Mouse (Mus musculus) 416B (cell line): ENCODE measurements around the gene Nfic.

ENCODE experiments used
- DNase-seq: peaks from one replicate; pipeline ENCODE4 v3.0.0; 2011; ENCODE audit warnings: low read depth

Gene Nfic

DNA sequence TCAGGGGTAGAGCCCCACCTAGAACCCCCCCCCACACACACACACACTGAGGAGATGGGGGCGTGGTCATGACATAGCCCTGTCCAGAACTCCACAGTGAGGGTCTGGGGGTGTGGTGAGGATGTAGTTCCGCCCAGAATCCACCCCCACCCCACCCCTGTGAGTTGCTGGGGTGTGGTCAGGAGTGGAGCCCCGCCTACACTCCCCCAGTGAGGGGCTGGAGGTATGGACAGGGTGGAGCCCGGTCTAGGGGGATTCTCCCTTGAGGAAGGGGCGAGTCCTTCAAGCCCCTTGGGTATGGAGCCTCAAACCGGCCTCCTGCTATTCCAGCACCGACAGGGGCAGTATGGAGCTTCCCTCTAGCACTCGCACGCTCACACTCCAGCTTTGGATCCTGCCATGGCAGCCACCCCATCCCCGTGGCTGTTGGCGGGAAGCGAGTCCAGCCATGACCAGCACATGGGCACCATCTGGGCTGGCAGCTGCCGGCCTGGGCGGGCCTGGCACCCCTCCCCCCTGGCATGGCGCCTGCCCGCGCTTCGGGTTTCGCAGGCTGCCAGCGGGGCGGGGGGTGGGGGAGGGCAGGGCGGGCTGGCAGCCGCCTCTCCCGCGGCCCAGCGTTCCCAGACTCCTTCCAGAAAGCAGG lies 38.7 kb downstream of the Nfic start:
- DNase-seq, result no peak

- DNase-seq, result no peak
These were observed 39.7 kb downstream of the Nfic start for GRCm38 (mm10) chr10:81415549-81416310.

GRCm38 (mm10) chr10:81415146-81415545 lies 40.3 kb downstream of the Nfic start:
- DNase-seq, result no peak

DNA sequence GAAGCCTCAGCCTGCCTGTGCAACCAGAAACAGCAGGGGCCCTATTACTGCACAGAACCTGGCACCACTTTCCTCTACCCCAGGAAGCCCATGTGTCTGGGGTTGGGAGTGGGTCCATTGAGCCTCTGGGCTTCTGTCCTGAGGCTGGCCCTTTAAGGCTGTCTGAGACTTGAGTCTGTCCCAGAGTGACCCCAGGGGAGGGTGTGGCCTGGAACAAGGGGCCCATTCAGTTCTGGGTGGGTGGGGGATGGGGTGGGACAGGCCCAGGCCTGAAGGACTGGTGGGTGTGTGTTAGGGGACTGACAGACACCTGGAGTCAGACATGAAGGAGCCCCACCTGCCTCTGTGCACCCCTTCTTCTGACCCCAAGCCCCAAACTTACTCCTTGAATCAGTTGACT lies 40.8 kb downstream of the Nfic start:
- DNase-seq, result no peak

- DNase-seq, result no peak
These were observed 41.8 kb downstream of the Nfic start for GRCm38 (mm10) chr10:81413310-81414261.

GRCm38 (mm10) chr10:81412586-81413309 lies 42.7 kb downstream of the Nfic start:
- no peak for DNase-seq

DNA sequence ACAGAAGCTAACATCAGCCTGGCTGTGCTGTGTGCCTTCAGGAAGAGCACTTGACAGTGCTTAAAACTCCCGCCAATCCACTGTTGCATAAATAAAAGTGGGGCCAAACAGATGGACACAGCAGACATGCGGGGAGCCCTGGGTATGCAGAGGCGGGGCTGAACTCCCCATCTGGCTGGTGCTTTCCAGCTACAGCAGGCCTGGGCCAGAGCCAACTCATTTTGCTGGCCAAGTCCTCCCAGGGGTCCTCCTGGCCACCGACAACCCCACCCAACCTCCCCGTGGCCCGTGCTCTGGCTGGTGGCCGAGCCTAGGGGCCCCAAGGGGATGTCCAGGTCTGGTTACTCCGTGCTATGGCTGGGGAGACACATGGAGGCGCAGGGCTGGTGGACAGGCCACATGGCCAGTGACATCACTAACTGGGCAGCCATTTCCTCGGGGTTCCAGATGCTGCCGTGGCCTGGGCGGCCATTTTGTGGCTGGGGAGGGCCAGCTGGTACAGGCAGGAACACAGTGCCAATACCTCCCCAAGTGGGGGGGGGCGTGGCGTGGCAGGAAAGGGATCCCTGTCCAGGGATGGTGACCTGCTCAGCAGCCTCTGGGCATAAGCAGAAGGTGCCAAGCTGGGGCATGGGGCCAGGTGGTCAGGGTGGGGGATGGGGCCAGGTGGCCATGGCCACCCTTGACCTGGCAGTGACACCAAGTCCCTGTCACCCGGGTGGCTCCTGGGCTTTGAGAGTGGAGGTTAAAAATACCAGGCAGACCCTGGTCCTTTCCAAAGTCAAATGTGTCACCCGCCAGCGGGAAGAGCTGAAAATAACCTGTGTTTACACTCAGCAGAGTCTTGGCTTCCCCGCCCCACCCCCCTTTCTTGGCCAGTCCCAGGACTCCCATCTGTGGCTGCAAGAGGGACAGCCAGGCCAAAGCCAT lies 43.7 kb downstream of the Nfic start:
- no peak for DNase-seq

DNA sequence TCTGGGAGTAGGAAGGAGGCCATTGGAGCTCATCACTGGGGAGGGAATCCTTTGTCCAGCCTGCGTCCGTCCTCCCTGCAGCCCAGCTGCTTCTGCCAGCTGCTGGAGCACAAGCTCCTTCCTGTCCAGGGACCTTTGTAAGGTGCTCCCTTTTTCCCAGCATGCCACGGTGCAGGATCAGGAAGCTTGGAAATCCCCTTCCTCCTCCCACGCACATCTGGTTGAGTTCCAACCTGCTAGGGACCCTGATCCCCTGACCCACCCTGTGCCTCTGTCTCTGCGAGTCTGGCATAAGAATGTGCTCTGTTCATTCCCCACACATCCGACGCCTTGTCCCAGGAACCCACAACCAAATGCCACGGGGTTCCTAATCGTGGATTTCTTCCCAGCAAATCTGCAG lies 44.5 kb downstream of the Nfic start:
- no peak for DNase-seq

- DNase-seq, result peak; percentile 60
These were observed 45.1 kb downstream of the Nfic start for GRCm38 (mm10) chr10:81410350-81410749.

- DNase-seq, result no peak
These were observed 46.1 kb downstream of the Nfic start for GRCm38 (mm10) chr10:81409330-81409729.

- peak; percentile 95 for DNase-seq
These were observed 46.6 kb downstream of the Nfic start for GRCm38 (mm10) chr10:81408871-81409291.

GRCm38 (mm10) chr10:81408424-81408729 lies 47.1 kb downstream of the Nfic start:
- DNase-seq, result no peak

- DNase-seq, result peak; percentile 99
These were observed 47.7 kb downstream of the Nfic start for GRCm38 (mm10) chr10:81407539-81408423.

DNA sequence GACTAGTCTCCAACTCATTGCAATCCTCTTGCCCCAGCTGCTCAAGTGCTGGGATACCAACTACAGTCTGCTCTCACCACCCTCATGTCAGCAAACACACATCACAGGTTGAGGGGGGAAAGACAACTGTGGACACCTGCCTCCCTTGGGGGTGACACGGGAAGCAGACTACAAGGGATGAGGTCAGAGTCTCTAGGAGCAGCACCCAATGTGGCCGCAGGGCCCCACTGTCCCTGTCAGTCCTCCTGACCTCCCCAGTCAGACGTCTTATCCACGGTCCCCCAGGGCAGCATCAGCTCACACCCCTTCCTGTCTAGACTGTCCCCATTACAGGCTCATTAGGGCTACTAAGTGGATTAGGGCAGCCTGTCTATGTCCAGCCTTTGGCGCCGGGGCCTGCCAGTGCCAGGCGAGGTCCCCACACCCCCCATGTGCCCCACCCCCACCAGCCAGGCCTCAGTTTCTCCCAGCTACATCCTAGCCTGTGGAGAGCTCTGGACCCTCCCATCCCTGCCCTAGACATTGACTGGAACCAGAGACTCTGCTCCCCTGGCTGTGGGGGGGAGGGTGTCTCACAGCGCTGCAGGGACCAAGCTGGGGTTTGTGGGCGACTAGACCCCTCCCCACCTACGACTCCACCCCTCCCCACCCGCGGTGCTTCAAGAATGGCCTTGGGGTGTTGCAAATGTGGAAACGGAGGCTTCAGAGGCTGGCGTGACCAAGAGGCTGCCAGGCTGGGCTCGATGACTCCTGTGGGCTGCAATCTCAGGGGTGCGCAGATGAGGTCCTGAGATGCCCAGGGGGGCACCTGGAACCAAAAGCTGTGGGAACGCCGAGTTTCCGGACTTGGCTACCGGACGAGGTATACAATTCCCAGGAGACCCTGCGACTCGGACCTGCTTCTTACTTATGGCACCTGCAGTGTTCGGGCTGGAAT lies 48.7 kb downstream of the Nfic start:
- no peak for DNase-seq

GRCm38 (mm10) chr10:81405588-81406201 lies 49.7 kb downstream of the Nfic start:
- DNase-seq, result peak; percentile 70

DNA sequence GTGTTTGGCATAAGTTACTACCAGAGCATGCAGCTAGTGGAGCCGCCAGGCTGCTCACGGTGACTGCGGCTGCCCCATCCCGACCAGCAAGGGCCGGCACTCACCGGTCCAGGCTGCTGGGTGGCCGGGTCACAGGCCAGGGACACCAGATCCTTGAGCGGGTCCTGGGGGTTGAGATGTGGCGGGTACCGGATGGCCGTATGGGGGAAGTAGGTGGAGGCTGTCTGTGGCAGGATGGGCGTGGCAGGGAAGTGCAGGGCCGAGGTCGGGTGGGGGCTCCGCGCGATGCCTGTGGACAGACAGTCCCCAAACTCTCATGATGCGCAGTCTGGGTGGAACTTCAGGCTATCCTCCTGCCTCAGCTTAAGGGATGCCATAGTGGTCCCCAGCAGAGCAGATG lies 50.7 kb downstream of the Nfic start:
- no peak for DNase-seq

- DNase-seq, result no peak
These were observed 51.4 kb downstream of the Nfic start for GRCm38 (mm10) chr10:81404082-81404481.

DNA sequence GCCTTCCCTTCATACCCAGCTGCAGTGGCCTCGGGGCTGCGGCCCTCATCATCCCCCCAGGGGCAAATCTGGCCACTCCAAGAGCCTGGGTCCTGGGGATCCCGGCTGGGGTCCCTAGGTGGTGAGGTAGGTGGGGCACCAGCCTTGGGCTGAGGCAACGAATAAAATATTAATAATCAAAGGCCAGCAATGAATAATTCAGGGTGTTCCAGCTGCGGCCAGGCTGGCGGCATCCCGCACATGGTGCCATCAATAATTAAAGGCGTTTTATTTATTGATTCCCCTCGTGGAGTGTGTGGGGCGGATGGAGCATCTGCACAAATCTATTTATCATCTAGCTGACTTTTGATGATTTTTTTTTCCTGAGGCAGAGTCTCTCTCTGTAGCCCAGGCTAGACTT lies 51.9 kb downstream of the Nfic start:
- no peak for DNase-seq
